Mouse (Mus musculus): ENCODE results near the gene Nfkbib.

Nfkbib gene

DNA sequence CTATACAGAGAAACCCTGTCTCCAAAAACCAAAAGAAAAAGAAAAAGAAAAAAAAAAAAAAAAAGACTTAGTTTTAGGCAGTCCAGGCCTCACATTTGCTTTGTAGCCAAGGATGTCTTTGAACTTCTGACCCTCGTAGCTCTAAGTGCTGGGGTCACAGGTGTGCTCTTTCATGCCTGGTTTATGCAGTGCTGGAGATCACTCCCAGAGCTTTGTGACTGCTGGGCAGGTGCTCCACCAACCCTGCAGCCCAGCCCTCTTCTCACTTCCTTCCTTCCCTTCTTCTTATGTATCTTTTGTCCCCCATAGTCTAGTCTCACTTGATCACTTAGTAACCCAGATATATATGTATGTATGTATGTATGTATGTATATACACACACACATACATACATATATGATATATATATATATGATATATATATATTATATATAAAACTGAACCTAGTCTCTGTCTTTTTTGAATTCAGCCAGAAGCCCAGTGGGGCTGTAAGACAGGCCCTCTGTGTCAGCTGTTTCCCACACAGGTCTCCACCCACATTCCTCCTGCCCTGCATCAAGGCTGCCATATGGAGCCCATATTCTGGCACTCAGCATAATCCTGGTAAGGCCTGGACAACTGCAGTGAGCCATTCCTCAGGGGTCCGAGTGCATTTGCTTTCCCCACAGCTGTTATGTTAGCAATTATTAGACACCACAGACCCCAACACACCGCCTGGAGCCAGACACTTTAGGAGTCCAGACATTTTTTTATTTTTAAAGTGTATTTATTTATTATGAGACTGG is 46.4 kb downstream of the Nfkbib start:
- DNase-seq (ENCODE audit: low read depth in 1 of 2, low spot score in 2 of 2), result no peak

GRCm38 (mm10) chr7:28719650-28720049 is 47.7 kb downstream of the Nfkbib start:
- DNase-seq (ENCODE audit: low read depth in 1 of 2, low spot score in 2 of 2), result no peak

DNA sequence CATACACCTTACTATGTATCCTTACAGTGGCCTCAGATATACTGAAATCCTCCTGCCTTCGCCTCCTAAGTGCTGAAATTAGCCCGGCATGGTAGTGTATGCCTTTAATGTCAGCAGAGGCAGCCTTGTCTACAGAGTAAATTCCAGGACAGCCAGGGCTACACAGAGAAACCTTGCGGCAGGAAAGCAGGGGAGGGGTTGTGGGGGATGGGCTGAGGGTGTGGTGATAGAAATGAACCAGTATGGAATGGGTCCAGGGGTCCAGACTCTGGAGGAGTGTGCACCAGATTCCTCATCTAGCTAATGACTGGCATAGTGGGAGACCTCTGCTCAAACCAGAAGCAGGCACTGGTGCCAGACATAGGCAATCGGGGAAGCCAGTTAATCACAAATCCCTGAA is 48.2 kb downstream of the Nfkbib start:
- DNase-seq (ENCODE audit: low read depth in 1 of 2, low spot score in 2 of 2), result no peak

- no peak for DNase-seq (ENCODE audit: low read depth in 1 of 2, low spot score in 2 of 2)
Measured at GRCm38 (mm10) chr7:28717726-28718125, 49.6 kb downstream of the Nfkbib start.

GRCm38 (mm10) chr7:28716590-28717281 is 50.6 kb downstream of the Nfkbib start, which contains the start of gene Fbxo17:
Gene Fbxo17 (plus strand): TSS chr7:28716804.
- no peak for DNase-seq (ENCODE audit: low read depth in 1 of 2, low spot score in 2 of 2)

GRCm38 (mm10) chr7:28715598-28715997 is 51.7 kb downstream of the Nfkbib start:
- no peak for DNase-seq (ENCODE audit: low read depth in 1 of 2, low spot score in 2 of 2)

DNA sequence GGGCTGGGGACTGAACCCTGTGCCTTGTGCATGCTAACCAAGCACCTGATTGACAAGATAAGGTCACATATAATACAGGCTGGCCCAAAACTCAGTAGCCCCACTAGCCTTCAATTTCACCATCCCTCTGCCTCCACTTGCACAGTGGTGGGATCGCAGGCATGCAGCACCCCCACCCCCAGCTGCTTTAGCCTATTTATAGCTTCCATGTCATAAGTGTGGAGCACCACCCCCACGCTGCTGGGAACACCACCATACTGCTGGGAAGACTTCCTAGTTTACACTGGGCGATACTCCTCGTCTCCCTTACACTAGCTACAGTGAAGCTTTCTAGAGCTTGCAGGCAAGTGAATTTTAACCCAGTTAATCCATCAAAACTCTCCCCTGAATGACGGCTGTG is 52.6 kb downstream of the Nfkbib start:
- no peak for DNase-seq (ENCODE audit: low read depth in 1 of 2, low spot score in 2 of 2)

- no peak for DNase-seq (ENCODE audit: low read depth in 1 of 2, low spot score in 2 of 2)
Measured at GRCm38 (mm10) chr7:28710962-28711361, 56.4 kb downstream of the Nfkbib start.

DNA sequence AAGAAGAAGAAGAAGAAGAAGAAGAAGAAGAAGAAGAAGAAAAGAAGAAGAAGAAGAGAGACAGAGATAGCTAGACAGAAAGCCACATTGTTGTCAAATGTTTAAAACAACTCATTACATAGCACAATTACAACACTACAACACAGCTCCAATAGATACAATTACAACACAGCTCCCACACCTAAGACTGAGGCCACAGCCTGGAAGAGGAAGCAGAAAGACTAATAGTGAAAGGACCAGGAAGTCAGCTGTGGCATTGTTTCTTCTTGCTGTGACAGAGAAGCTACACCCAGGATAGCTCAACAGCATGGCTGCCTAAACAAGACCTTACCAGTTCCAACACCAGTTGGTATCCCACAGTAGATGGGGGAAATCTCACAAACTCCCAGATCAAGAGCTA is 57.9 kb downstream of the Nfkbib start:
- DNase-seq (ENCODE audit: low read depth in 1 of 2, low spot score in 2 of 2), result no peak
